ENCODE assay signal across 18 mouse cellular contexts in the genomic region with DNA sequence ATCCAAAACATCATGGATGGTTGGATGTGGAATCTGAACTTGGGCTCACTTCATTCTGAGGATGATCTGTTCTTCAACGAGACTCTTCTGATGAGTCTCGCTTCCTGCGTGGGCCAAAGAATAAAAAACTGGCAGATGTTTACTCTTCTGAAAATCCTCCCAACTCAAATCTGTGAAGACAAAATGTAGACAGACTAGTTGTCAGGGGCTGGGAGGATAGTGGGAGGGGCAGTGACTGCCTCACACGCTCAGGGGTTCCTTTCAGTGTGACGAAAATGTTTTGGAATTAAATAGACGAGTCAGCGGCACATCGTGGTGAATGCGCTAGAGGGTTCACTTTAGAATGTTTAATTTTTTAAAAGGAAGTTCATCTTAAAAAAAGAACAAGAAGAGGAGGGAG. TPM values are rescaled to one million over a fixed set of nuclear protein-coding genes. Genes with fewer than 3 reads are reported as not detected.
DNase-seq lines count a peak whose midpoint lies in the region; ATAC-seq and TF ChIP-seq lines count a peak whose summit lies in the region.
"Had no signal": no experiment of that assay in that cellular context is flagged by ENCODE, and none has a peak within 500 bp of the region (broad histone marks: within the 10 kb centered on the region; RNA-seq: fewer than 3 reads in every experiment).

No protein-coding gene starts in this region.

- H3K4me1 ChIP-seq in stomach, embryonic 16.5 days (ENCODE audit: control insufficient read depth, insufficient read depth, low read length): peaks cover 11% of the 10 kb centered on the region
- 0 out of 2 replicates have a peak, but pooled peaks cover 2% of the 10 kb centered on the region for H3K4me1 ChIP-seq in stomach, postnatal 0 days (replicated peaks; ENCODE audit: control insufficient read depth, insufficient read depth)
- peaks cover 20% of the 10 kb centered on the region for H3K4me1 ChIP-seq in hindbrain, embryonic 13.5 days (replicated peaks)

- 0 out of 2 replicates have a peak overlapping the region, but pooled peaks have one; percentile 11 for H3K4me2 ChIP-seq in stomach, embryonic 16.5 days (ENCODE audit: low read depth, low read length)
- H3K4me2 ChIP-seq in stomach, postnatal 0 days (replicated peaks; ENCODE audit: low read depth): no peak overlapping the region
- no peak overlapping the region for H3K4me2 ChIP-seq in hindbrain, embryonic 13.5 days
- H3K4me2 ChIP-seq: embryonic facial prominence, embryonic 13.5 days; forebrain, embryonic 13.5 days; neural tube, embryonic 12.5 days had no signal

- no peak overlapping the region for H3K27ac ChIP-seq in layer of hippocampus, adult 2 months
- no peak overlapping the region for H3K27ac ChIP-seq in stomach, embryonic 16.5 days (ENCODE audit: low read length)
- H3K27ac ChIP-seq in stomach, postnatal 0 days (replicated peaks): no peak overlapping the region
- H3K27ac ChIP-seq in hindbrain, embryonic 13.5 days: no peak overlapping the region
- H3K27ac ChIP-seq: embryonic facial prominence, embryonic 13.5 days; forebrain, embryonic 13.5 days; neural tube, embryonic 12.5 days had no signal

- H3K36me3 ChIP-seq in stomach, embryonic 16.5 days (ENCODE audit: control insufficient read depth, insufficient read depth, low read length): no peaks in the 10 kb centered on the region
- no peaks in the 10 kb centered on the region for H3K36me3 ChIP-seq in stomach, postnatal 0 days (ENCODE audit: control insufficient read depth, insufficient read depth, low read length)
- no peaks in the 10 kb centered on the region for H3K36me3 ChIP-seq in hindbrain, embryonic 13.5 days
- H3K36me3 ChIP-seq: embryonic facial prominence, embryonic 13.5 days; neural tube, embryonic 12.5 days had no signal

- H3K27me3 ChIP-seq in stomach, embryonic 16.5 days (ENCODE audit: control insufficient read depth, insufficient read depth, low read length): no peaks in the 10 kb centered on the region
- no peaks in the 10 kb centered on the region for H3K27me3 ChIP-seq in stomach, postnatal 0 days (ENCODE audit: control insufficient read depth, insufficient read depth, low read length)
- H3K27me3 ChIP-seq in hindbrain, embryonic 13.5 days: no peaks in the 10 kb centered on the region
- H3K27me3 ChIP-seq: embryonic facial prominence, embryonic 13.5 days; forebrain, embryonic 13.5 days; neural tube, embryonic 12.5 days had no signal

- TF ChIP-seq EP300 in stomach, postnatal 0 days (optimal IDR thresholded peaks at IDR 0.05): no peak

- H3K4me3 ChIP-seq in layer of hippocampus, adult 2 months: no peak overlapping the region
- H3K4me3 ChIP-seq in stomach, embryonic 16.5 days (replicated peaks; ENCODE audit: low read length): no peak overlapping the region
- H3K4me3 ChIP-seq in stomach, postnatal 0 days (ENCODE audit: low read depth, low read length): no peak overlapping the region
- H3K4me3 ChIP-seq in hindbrain, embryonic 13.5 days: no peak overlapping the region
- H3K4me3 ChIP-seq: embryonic facial prominence, embryonic 13.5 days; forebrain, embryonic 13.5 days; neural tube, embryonic 12.5 days had no signal

- peak; percentile 25 to 74 for DNase-seq in layer of hippocampus, adult 2 months (ENCODE audit: low spot score in 2 of 2)
- DNase-seq in layer of hippocampus, adult 11-12 months (ENCODE audit: low spot score): no peak
- DNase-seq in stomach, postnatal 0 days (ENCODE audit: low spot score): no peak
- peak; percentile 23 to 43 for DNase-seq in left cerebral cortex, postnatal 36 days (ENCODE audit: low spot score in 2 of 2)
- no peak for DNase-seq in urinary bladder, postnatal 4 days (ENCODE audit: low spot score in 2 of 2)
- no peak for DNase-seq in adipocyte (ENCODE audit: low spot score)
- DNase-seq: adrenal gland, postnatal 10 days; cerebellum, postnatal 36 days; kidney, adult 8-10 months; lung, embryonic 14.5 days; midbrain, embryonic 14.5 days had no signal

- WGBS in stomach, embryonic 16.5 days: 56% methylated on average over 9 of the region's 9 CpGs
- WGBS in stomach, postnatal 0 days: 45% methylated on average over 9 of the region's 9 CpGs
- WGBS in hindbrain, embryonic 13.5 days: 79% methylated on average over 9 of the region's 9 CpGs

- intact Hi-C loops in left cerebral cortex, postnatal 36 days (cut with DNase I): loop anchor here (5.0 kb wide), 1 partner anchor 36 kb away; no protein-coding TSS in a partner anchor

- no peak for TF ChIP-seq CTCF in layer of hippocampus, adult 2 months (conservative IDR thresholded peaks at IDR 0.05)
- TF ChIP-seq CTCF in stomach, postnatal 0 days (IDR thresholded peaks at IDR 0.05; ENCODE audit: low read depth): no peak

- no peak for ATAC-seq in stomach, embryonic 16.5 days (ENCODE audit: insufficient read depth, low FRiP score)
- no peak for ATAC-seq in stomach, postnatal 0 days (ENCODE audit: low FRiP score, low TSS enrichment)
- no peak for ATAC-seq in hindbrain, embryonic 13.5 days (ENCODE audit: low FRiP score)
- ATAC-seq: forebrain, embryonic 13.5 days had no signal

- H3K9me3 ChIP-seq in stomach, embryonic 16.5 days (replicated peaks; ENCODE audit: control insufficient read depth, low read length): no peaks in the 10 kb centered on the region
- H3K9me3 ChIP-seq in stomach, postnatal 0 days (ENCODE audit: control insufficient read depth, low read length): no peaks in the 10 kb centered on the region
- H3K9me3 ChIP-seq in hindbrain, embryonic 13.5 days: no peaks in the 10 kb centered on the region
- H3K9me3 ChIP-seq: embryonic facial prominence, embryonic 13.5 days; forebrain, embryonic 13.5 days; neural tube, embryonic 12.5 days had no signal

- no peak overlapping the region for H3K9ac ChIP-seq in stomach, embryonic 16.5 days (ENCODE audit: low read length)
- H3K9ac ChIP-seq in stomach, postnatal 0 days (ENCODE audit: low read length): no peak overlapping the region
- no peak overlapping the region for H3K9ac ChIP-seq in hindbrain, embryonic 13.5 days
- H3K9ac ChIP-seq: embryonic facial prominence, embryonic 13.5 days; forebrain, embryonic 13.5 days; lung, embryonic 14.5 days; neural tube, embryonic 12.5 days had no signal

RNA-seq across cellular contexts. Expression of a gene that starts 4.4 kb away (rescaled TPM):
- 10 to 100 TPM; 33.6 to 42.2 TPM for total RNA-seq in layer of hippocampus, adult 2 months (2021)
- polyA plus RNA-seq in stomach, embryonic 16.5 days (2015; fragmentation: Nextera tagmentation; extraction: Ambion mirVana): 145 and 151 TPM in 2 replicates
- polyA plus RNA-seq in stomach, postnatal 0 days (2015; fragmentation: Nextera tagmentation; extraction: Ambion mirVana): 62.7 and 63.2 TPM in 2 replicates
- 10 to 100 TPM; 45.1 to 51.6 TPM for total RNA-seq in left cerebral cortex, postnatal 36 days (2021)
- 14.7 and 17.0 TPM in 2 replicates for polyA plus RNA-seq in hindbrain, embryonic 13.5 days (2015; fragmentation: Nextera tagmentation; extraction: Ambion mirVana)

RNA-seq across cellular contexts. Expression of a gene that starts 15.1 kb away (rescaled TPM):
- total RNA-seq in layer of hippocampus, adult 2 months (2021): 1 to 10 TPM in 1 of 2 experiments, under 1 TPM in 1; 0.69 to 1.0 TPM
- polyA plus RNA-seq in stomach, embryonic 16.5 days (2015; fragmentation: Nextera tagmentation; extraction: Ambion mirVana): 0.05 and 0.11 TPM in 2 replicates
- polyA plus RNA-seq in stomach, postnatal 0 days (2015; fragmentation: Nextera tagmentation; extraction: Ambion mirVana): 0.08 TPM in 2 replicates
- 1 to 10 TPM; 2.6 to 3.6 TPM for total RNA-seq in left cerebral cortex, postnatal 36 days (2021)
- 0.08 and 0.09 TPM in 2 replicates for polyA plus RNA-seq in hindbrain, embryonic 13.5 days (2015; fragmentation: Nextera tagmentation; extraction: Ambion mirVana)
- total RNA-seq: adrenal gland, postnatal 10 days had no signal
- polyA plus RNA-seq: forebrain, embryonic 13.5 days; heart, embryonic 14.5 days; hindbrain, embryonic 11.5 days; lung, embryonic 14.5 days; neural tube, embryonic 12.5 days had no signal

RNA-seq across cellular contexts. Expression of a gene that starts 59.7 kb away (rescaled TPM):
- total RNA-seq in layer of hippocampus, adult 2 months (2021): 10 to 100 TPM; 28.3 to 29.2 TPM
- 85.8 and 92.1 TPM in 2 replicates for polyA plus RNA-seq in stomach, embryonic 16.5 days (2015; fragmentation: Nextera tagmentation; extraction: Ambion mirVana)
- polyA plus RNA-seq in stomach, postnatal 0 days (2015; fragmentation: Nextera tagmentation; extraction: Ambion mirVana): 49.8 and 50.8 TPM in 2 replicates
- 10 to 100 TPM; 26.1 to 29.0 TPM for total RNA-seq in left cerebral cortex, postnatal 36 days (2021)
- 72.0 and 74.9 TPM in 2 replicates for polyA plus RNA-seq in hindbrain, embryonic 13.5 days (2015; fragmentation: Nextera tagmentation; extraction: Ambion mirVana)

RNA-seq across cellular contexts. Expression of a gene that starts 59.9 kb away (rescaled TPM):
- 10 to 100 TPM; 57.6 to 60.4 TPM for total RNA-seq in layer of hippocampus, adult 2 months (2021)
- polyA plus RNA-seq in stomach, embryonic 16.5 days (2015; fragmentation: Nextera tagmentation; extraction: Ambion mirVana): 26.1 and 27.0 TPM in 2 replicates
- polyA plus RNA-seq in stomach, postnatal 0 days (2015; fragmentation: Nextera tagmentation; extraction: Ambion mirVana): 19.4 and 20.1 TPM in 2 replicates
- total RNA-seq in left cerebral cortex, postnatal 36 days (2021): 10 to 100 TPM; 63.9 to 67.3 TPM
- polyA plus RNA-seq in hindbrain, embryonic 13.5 days (2015; fragmentation: Nextera tagmentation; extraction: Ambion mirVana): 30.1 and 30.7 TPM in 2 replicates

Comparison
In these comparisons a context has a peak if more than half of its experiments do, and no peak if none do; other contexts are left out.
1. DNase-seq: peak in layer of hippocampus, adult 2 months (2 of 2) and left cerebral cortex, postnatal 36 days (2 of 2); none in layer of hippocampus, adult 11-12 months (single experiment), stomach, postnatal 0 days (single experiment), urinary bladder, postnatal 4 days (0 of 2) and adipocyte (single experiment).